Mouse (Mus musculus): ENCODE results near the gene Olfr311. TPM values are rescaled to one million over a fixed set of nuclear protein-coding genes. Genes with fewer than 3 reads are reported as not detected.

The Olfr311 gene
- total RNA-seq, 1 experiment, result not detected

GRCm38 (mm10) chr11:58796850-58797249, 42.2 kb upstream of the Olfr311 start:
- no peak for DNase-seq (ENCODE audit: low read depth, low spot score)
- Histone ChIP-seq H3K9ac (ENCODE audit: insufficient read depth, low read depth, low read length, poor library complexity, severe bottlenecking) (no peak overlapping the region), H3K36me3 (ENCODE audit: control insufficient read depth, insufficient read depth, low read length, poor library complexity, severe bottlenecking) (no peaks in the 10 kb centered on the region), H3K4me1 (ENCODE audit: control insufficient read depth in 2 of 2, insufficient read depth in 2 of 2, low read length in 2 of 2, poor library complexity in 1 of 2) (peaks cover 0 to 2% of the 10 kb centered on the region in 2 experiments; a peak in 1 of 4 replicates), H3K9me3 (ENCODE audit: control insufficient read depth, insufficient read depth, low read depth, low read length) (no peaks in the 10 kb centered on the region), H3K27ac (ENCODE audit: insufficient read depth, low read depth, low read length, poor library complexity, severe bottlenecking) (no peak overlapping the region), H3K4me3 (ENCODE audit: insufficient read depth in 1 of 2, low read depth in 1 of 2, low read length in 2 of 2, poor library complexity in 1 of 2, severe bottlenecking in 1 of 2) (no peak overlapping the region)
- no peak for TF ChIP-seq CHD2 (IDR thresholded peaks at IDR 0.05; ENCODE audit: low read depth, low read length)
- no peak for TF ChIP-seq ZC3H11A (IDR thresholded peaks at IDR 0.05; ENCODE audit: borderline replicate concordance, low read depth, low read length)
- no peak for TF ChIP-seq HCFC1 (IDR thresholded peaks at IDR 0.05; ENCODE audit: borderline replicate concordance, insufficient read depth, low read length)
- in situ Hi-C loops (cut with MboI; ENCODE audit: low sequenced_read_pairs in 2 of 2, unreplicated experiment in 2 of 2), result no loop called here

GRCm38 (mm10) chr11:58799747-58800146, 39.3 kb upstream of the Olfr311 start:
- no peaks in the 10 kb centered on the region for H3K36me3 ChIP-seq (ENCODE audit: control insufficient read depth, insufficient read depth, low read length, poor library complexity, severe bottlenecking)
- in situ Hi-C loops (cut with MboI; ENCODE audit: low sequenced_read_pairs in 2 of 2, unreplicated experiment in 2 of 2), result no loop called here
- no peak for DNase-seq (ENCODE audit: low read depth, low spot score)
- peaks cover 0 to 5% of the 10 kb centered on the region in 2 experiments; a peak in 1 of 4 replicates for H3K4me1 ChIP-seq (ENCODE audit: control insufficient read depth in 2 of 2, insufficient read depth in 2 of 2, low read length in 2 of 2, poor library complexity in 1 of 2)
- H3K9me3 ChIP-seq (ENCODE audit: control insufficient read depth, insufficient read depth, low read depth, low read length), result no peaks in the 10 kb centered on the region
- H3K27ac ChIP-seq (ENCODE audit: insufficient read depth, low read depth, low read length, poor library complexity, severe bottlenecking), result no peak overlapping the region
- H3K9ac ChIP-seq (ENCODE audit: insufficient read depth, low read depth, low read length, poor library complexity, severe bottlenecking), result no peak overlapping the region
- no peak overlapping the region for H3K4me3 ChIP-seq (ENCODE audit: insufficient read depth in 1 of 2, low read depth in 1 of 2, low read length in 2 of 2, poor library complexity in 1 of 2, severe bottlenecking in 1 of 2)
- TF ChIP-seq ZC3H11A (IDR thresholded peaks at IDR 0.05; ENCODE audit: borderline replicate concordance, low read depth, low read length) (no peak), CHD2 (IDR thresholded peaks at IDR 0.05; ENCODE audit: low read depth, low read length) (no peak), HCFC1 (IDR thresholded peaks at IDR 0.05; ENCODE audit: borderline replicate concordance, insufficient read depth, low read length) (no peak), ZNF384 (IDR thresholded peaks at IDR 0.05; ENCODE audit: low read depth, low read length) (no peak), MAFK (IDR thresholded peaks at IDR 0.05; ENCODE audit: insufficient read depth, low read depth, low read length) (no peak)

- in situ Hi-C loops (cut with MboI; ENCODE audit: low sequenced_read_pairs in 2 of 2, unreplicated experiment in 2 of 2), result no loop called here
Measured at GRCm38 (mm10) chr11:58801558-58802228, 37.4 kb upstream of the Olfr311 start, which contains the start of gene Fam183b. Gene Fam183b (minus strand): TSS chr11:58801960.

GRCm38 (mm10) chr11:58803871-58804270, 35.2 kb upstream of the Olfr311 start:
- DNase-seq (ENCODE audit: low read depth, low spot score), result no peak
- TF ChIP-seq HCFC1 (IDR thresholded peaks at IDR 0.05; ENCODE audit: borderline replicate concordance, insufficient read depth, low read length) (no peak), ZC3H11A (IDR thresholded peaks at IDR 0.05; ENCODE audit: borderline replicate concordance, low read depth, low read length) (no peak), MAFK (IDR thresholded peaks at IDR 0.05; ENCODE audit: insufficient read depth, low read depth, low read length) (no peak), CHD2 (IDR thresholded peaks at IDR 0.05; ENCODE audit: low read depth, low read length) (no peak), ZNF384 (IDR thresholded peaks at IDR 0.05; ENCODE audit: low read depth, low read length) (no peak)
- Histone ChIP-seq H3K9ac (ENCODE audit: insufficient read depth, low read depth, low read length, poor library complexity, severe bottlenecking) (no peak overlapping the region), H3K27ac (ENCODE audit: insufficient read depth, low read depth, low read length, poor library complexity, severe bottlenecking) (no peak overlapping the region), H3K4me3 (ENCODE audit: insufficient read depth in 1 of 2, low read depth in 1 of 2, low read length in 2 of 2, poor library complexity in 1 of 2, severe bottlenecking in 1 of 2) (no peak overlapping the region), H3K9me3 (ENCODE audit: control insufficient read depth, insufficient read depth, low read depth, low read length) (no peaks in the 10 kb centered on the region), H3K4me1 (ENCODE audit: control insufficient read depth in 2 of 2, insufficient read depth in 2 of 2, low read length in 2 of 2, poor library complexity in 1 of 2) (peaks cover 0 to 5% of the 10 kb centered on the region in 2 experiments; a peak in 1 of 4 replicates), H3K36me3 (ENCODE audit: control insufficient read depth, insufficient read depth, low read length, poor library complexity, severe bottlenecking) (no peaks in the 10 kb centered on the region)
- in situ Hi-C loops (cut with MboI; ENCODE audit: low sequenced_read_pairs in 2 of 2, unreplicated experiment in 2 of 2), result no loop called here

More at GRCm38 (mm10) chr11:58801558-58802228, 37.4 kb upstream of the Olfr311 start, which contains the start of gene Fam183b:
- no peak for TF ChIP-seq ZNF384 (IDR thresholded peaks at IDR 0.05; ENCODE audit: low read depth, low read length)
- TF ChIP-seq HCFC1 (IDR thresholded peaks at IDR 0.05; ENCODE audit: borderline replicate concordance, insufficient read depth, low read length), result no peak
- TF ChIP-seq MAFK (IDR thresholded peaks at IDR 0.05; ENCODE audit: insufficient read depth, low read depth, low read length), result no peak
- no peak for TF ChIP-seq CHD2 (IDR thresholded peaks at IDR 0.05; ENCODE audit: low read depth, low read length)
- TF ChIP-seq ZC3H11A (IDR thresholded peaks at IDR 0.05; ENCODE audit: borderline replicate concordance, low read depth, low read length), result no peak
- peaks cover 0 to 5% of the 10 kb centered on the region in 2 experiments; a peak in 1 of 4 replicates for H3K4me1 ChIP-seq (ENCODE audit: control insufficient read depth in 2 of 2, insufficient read depth in 2 of 2, low read length in 2 of 2, poor library complexity in 1 of 2)
- no peak within 1 kb of the TSS for H3K9ac ChIP-seq (ENCODE audit: insufficient read depth, low read depth, low read length, poor library complexity, severe bottlenecking)
- DNase-seq (ENCODE audit: low read depth, low spot score), result peak; percentile 50
- H3K4me3 ChIP-seq (ENCODE audit: insufficient read depth in 1 of 2, low read depth in 1 of 2, low read length in 2 of 2, poor library complexity in 1 of 2, severe bottlenecking in 1 of 2), result peak within 1 kb of the TSS in 1 of 2 experiments; percentile 49; a peak in 1 of 4 replicates
- H3K9me3 ChIP-seq (ENCODE audit: control insufficient read depth, insufficient read depth, low read depth, low read length), result no peaks in the 10 kb centered on the region
- no peak within 1 kb of the TSS for H3K27ac ChIP-seq (ENCODE audit: insufficient read depth, low read depth, low read length, poor library complexity, severe bottlenecking)
- H3K36me3 ChIP-seq (ENCODE audit: control insufficient read depth, insufficient read depth, low read length, poor library complexity, severe bottlenecking), result no peaks in the 10 kb centered on the region

All from ES-E14 (cell line).